Mouse (Mus musculus): Measurements from ENCODE around the gene 6330403K07Rik. TPM values are rescaled to one million over a fixed set of nuclear protein-coding genes. Genes with fewer than 3 reads are reported as not detected.

6330403K07Rik gene
- 35.8 and 40.1 TPM in 2 replicates for polyA plus RNA-seq (2015; fragmentation: Nextera tagmentation; extraction: Ambion mirVana)

GRCm38 (mm10) chr11:71033163-71033761, at the start of gene 6330403K07Rik:
TSS of gene 6330403K07Rik (minus strand) at chr11:71033513.
- Histone ChIP-seq H3K4me1 (peaks cover 15% of the 10 kb centered on the region), H3K4me2 (peak within 1 kb of the TSS; percentile 94), H3K27me3 (replicated peaks) (no peaks in the 10 kb centered on the region), H3K36me3 (peaks cover 2% of the 10 kb centered on the region; the same call in 1 of the 2 replicates), H3K4me3 (peak within 1 kb of the TSS; percentile 71), H3K27ac (replicated peaks) (peak within 1 kb of the TSS; percentile 70), H3K9me3 (no peaks in the 10 kb centered on the region), H3K9ac (peak within 1 kb of the TSS; percentile 83)
- 0% methylated on average over 30 of the region's 31 CpGs for WGBS
- peak; percentile 64; the same call in 1 of the 2 replicates for ATAC-seq (ENCODE audit: extremely low read depth, insufficient number of reproducible peaks, low FRiP score, low TSS enrichment)

- H3K4me3 ChIP-seq = no peak overlapping the region
- 72% methylated on average over 1 of the region's 1 CpGs for WGBS
- no peak overlapping the region for H3K4me2 ChIP-seq
Observed at GRCm38 (mm10) chr11:71076342-71076741, 43.0 kb upstream of the 6330403K07Rik start.

GRCm38 (mm10) chr11:71052554-71052953, 19.2 kb upstream of the 6330403K07Rik start:
- Histone ChIP-seq H3K4me3 (no peak overlapping the region), H3K9ac (no peak overlapping the region), H3K9me3 (no peaks in the 10 kb centered on the region), H3K27me3 (replicated peaks) (no peaks in the 10 kb centered on the region), H3K27ac (replicated peaks) (no peak overlapping the region), H3K4me1 (no peaks in the 10 kb centered on the region), H3K4me2 (no peak overlapping the region), H3K36me3 (no peaks in the 10 kb centered on the region)
- 2% methylated on average over 1 of the region's 1 CpGs for WGBS
- no peak for ATAC-seq (ENCODE audit: extremely low read depth, insufficient number of reproducible peaks, low FRiP score, low TSS enrichment)

More at GRCm38 (mm10) chr11:71076342-71076741, 43.0 kb upstream of the 6330403K07Rik start:
- Histone ChIP-seq H3K4me1 (no peaks in the 10 kb centered on the region), H3K36me3 (no peaks in the 10 kb centered on the region), H3K9me3 (peaks cover 9% of the 10 kb centered on the region; the same call in 1 of the 2 replicates), H3K27ac (replicated peaks) (no peak overlapping the region), H3K9ac (no peak overlapping the region), H3K27me3 (replicated peaks) (no peaks in the 10 kb centered on the region)
- ATAC-seq (ENCODE audit: extremely low read depth, insufficient number of reproducible peaks, low FRiP score, low TSS enrichment) = no peak

GRCm38 (mm10) chr11:71039526-71040298, 6.4 kb upstream of the 6330403K07Rik start:
- Histone ChIP-seq H3K27ac (replicated peaks) (no peak overlapping the region), H3K9ac (no peak overlapping the region), H3K4me3 (no peak overlapping the region), H3K27me3 (replicated peaks) (no peaks in the 10 kb centered on the region), H3K36me3 (no peaks in the 10 kb centered on the region), H3K4me2 (no peak overlapping the region), H3K9me3 (no peaks in the 10 kb centered on the region), H3K4me1 (no peaks in the 10 kb centered on the region)
- ATAC-seq (ENCODE audit: extremely low read depth, insufficient number of reproducible peaks, low FRiP score, low TSS enrichment) = no peak
- 91% methylated on average over 5 of the region's 5 CpGs for whole genome bisulfite sequencing

- Histone ChIP-seq H3K4me2 (peak overlapping the region; percentile 94), H3K9me3 (no peaks in the 10 kb centered on the region), H3K27ac (replicated peaks) (peak overlapping the region; percentile 70), H3K4me1 (peaks cover 15% of the 10 kb centered on the region), H3K27me3 (replicated peaks) (no peaks in the 10 kb centered on the region), H3K36me3 (peaks cover 8% of the 10 kb centered on the region), H3K9ac (peak overlapping the region; percentile 83), H3K4me3 (peak overlapping the region; percentile 71)
- ATAC-seq (ENCODE audit: extremely low read depth, insufficient number of reproducible peaks, low FRiP score, low TSS enrichment) = peak; percentile 10; the same call in 1 of the 2 replicates
- 10% methylated on average over 26 of the region's 26 CpGs for WGBS
Observed at GRCm38 (mm10) chr11:71032491-71033162, 686 bp downstream of the 6330403K07Rik start.

GRCm38 (mm10) chr11:71032070-71032469, 1.2 kb downstream of the 6330403K07Rik start:
- Histone ChIP-seq H3K27ac (replicated peaks) (no peak overlapping the region), H3K4me1 (peaks cover 15% of the 10 kb centered on the region), H3K27me3 (replicated peaks) (no peaks in the 10 kb centered on the region), H3K9ac (peak overlapping the region; percentile 83), H3K36me3 (peaks cover 14% of the 10 kb centered on the region), H3K9me3 (no peaks in the 10 kb centered on the region), H3K4me3 (peak overlapping the region; percentile 71), H3K4me2 (peak overlapping the region; percentile 94)
- ATAC-seq (ENCODE audit: extremely low read depth, insufficient number of reproducible peaks, low FRiP score, low TSS enrichment) = no peak
- WGBS = 69% methylated on average over 7 of the region's 7 CpGs

- Histone ChIP-seq H3K9me3 (no peaks in the 10 kb centered on the region), H3K4me2 (no peak overlapping the region), H3K27me3 (replicated peaks) (no peaks in the 10 kb centered on the region), H3K4me1 (peaks cover 15% of the 10 kb centered on the region), H3K36me3 (peaks cover 39% of the 10 kb centered on the region), H3K9ac (no peak overlapping the region), H3K4me3 (no peak overlapping the region), H3K27ac (replicated peaks) (no peak overlapping the region)
- ATAC-seq (ENCODE audit: extremely low read depth, insufficient number of reproducible peaks, low FRiP score, low TSS enrichment) = no peak
- 77% methylated on average over 3 of the region's 3 CpGs for WGBS
Observed at GRCm38 (mm10) chr11:71029403-71030118, 3.8 kb downstream of the 6330403K07Rik start.

- H3K36me3 ChIP-seq = peaks cover 49% of the 10 kb centered on the region
- H3K4me3 ChIP-seq = no peak overlapping the region
- H3K27me3 ChIP-seq (replicated peaks) = no peaks in the 10 kb centered on the region
- no peaks in the 10 kb centered on the region for H3K9me3 ChIP-seq
- H3K27ac ChIP-seq (replicated peaks) = no peak overlapping the region
- no peak overlapping the region for H3K4me2 ChIP-seq
- H3K4me1 ChIP-seq = peaks cover 15% of the 10 kb centered on the region
- H3K9ac ChIP-seq = no peak overlapping the region
- no peak for ATAC-seq (ENCODE audit: extremely low read depth, insufficient number of reproducible peaks, low FRiP score, low TSS enrichment)
- WGBS = 73% methylated on average over 3 of the region's 3 CpGs
Observed at GRCm38 (mm10) chr11:71028280-71028679, 5.0 kb downstream of the 6330403K07Rik start.

- peaks cover 48% of the 10 kb centered on the region for H3K36me3 ChIP-seq
- peak within 1 kb of the TSS; percentile 88 for H3K9ac ChIP-seq
- H3K4me2 ChIP-seq = peak within 1 kb of the TSS; percentile 96
- H3K27ac ChIP-seq (replicated peaks) = peak within 1 kb of the TSS; percentile 95
- under 1% methylated on average over 69 of the region's 71 CpGs for WGBS
- ATAC-seq (ENCODE audit: extremely low read depth, insufficient number of reproducible peaks, low FRiP score, low TSS enrichment) = peak; percentile 100
- H3K27me3 ChIP-seq (replicated peaks) = no peaks in the 10 kb centered on the region
- H3K4me3 ChIP-seq = peak within 1 kb of the TSS; percentile 71
- no peaks in the 10 kb centered on the region for H3K9me3 ChIP-seq
- peaks cover 47% of the 10 kb centered on the region for H3K4me1 ChIP-seq
Observed at GRCm38 (mm10) chr11:71019201-71020068, 13.9 kb downstream of the 6330403K07Rik start, which contains the start of the genes Mis12 and Derl2. TSS of gene Mis12 (plus strand) at chr11:71019611. TSS of gene Derl2 (minus strand) at chr11:71019841.
